Mouse (Mus musculus) induced T-regulatory cell, adult 2 months (primary cell): ENCODE data around the gene Lgals3.

Experiments used
- DNase-seq: peaks from one replicate; pipeline ENCODE4 v3.0.0-alpha.2; 2012; ENCODE audit warnings: low read depth

Gene Lgals3

GRCm38 (mm10) chr14:47370790-47371189 lies 3.2 kb downstream of the Lgals3 start:
- DNase-seq = no peak

GRCm38 (mm10) chr14:47371689-47372088 lies 4.1 kb downstream of the Lgals3 start:
- DNase-seq = no peak

- peak; percentile 64 for DNase-seq
These were observed 6.5 kb downstream of the Lgals3 start for GRCm38 (mm10) chr14:47373728-47374678.

- DNase-seq = no peak
These were observed 9.0 kb downstream of the Lgals3 start for GRCm38 (mm10) chr14:47376526-47376925.

GRCm38 (mm10) chr14:47378336-47378735 lies 10.8 kb downstream of the Lgals3 start:
- DNase-seq = no peak

- no peak for DNase-seq
These were observed 16.4 kb downstream of the Lgals3 start for GRCm38 (mm10) chr14:47383911-47384310.

GRCm38 (mm10) chr14:47384653-47385052 lies 17.1 kb downstream of the Lgals3 start:
- DNase-seq = no peak

- DNase-seq = no peak
These were observed 18.6 kb downstream of the Lgals3 start for GRCm38 (mm10) chr14:47386125-47386524.

GRCm38 (mm10) chr14:47393354-47394094 lies 26.0 kb downstream of the Lgals3 start:
- no peak for DNase-seq

- DNase-seq = peak; percentile 21
These were observed 27.5 kb downstream of the Lgals3 start for GRCm38 (mm10) chr14:47395007-47395406.

- peak; percentile 79 for DNase-seq
These were observed 28.0 kb downstream of the Lgals3 start for GRCm38 (mm10) chr14:47395462-47396026.

- peak; percentile 87 for DNase-seq
These were observed 28.7 kb downstream of the Lgals3 start for GRCm38 (mm10) chr14:47396165-47396652.

GRCm38 (mm10) chr14:47402735-47403134 lies 35.2 kb downstream of the Lgals3 start:
- DNase-seq = no peak

- DNase-seq = no peak
These were observed 38.4 kb downstream of the Lgals3 start for GRCm38 (mm10) chr14:47406000-47406399.

GRCm38 (mm10) chr14:47417346-47417745 lies 49.8 kb downstream of the Lgals3 start:
- peak; percentile 17 for DNase-seq

- peak; percentile 98 for DNase-seq
These were observed 50.5 kb downstream of the Lgals3 start, which contains the start of gene Dlgap5 for GRCm38 (mm10) chr14:47417775-47418665. Gene Dlgap5 (minus strand): TSS chr14:47418407.

- no peak for DNase-seq
These were observed 51.1 kb downstream of the Lgals3 start for GRCm38 (mm10) chr14:47418666-47418991.

- DNase-seq = peak; percentile 16
These were observed 51.6 kb downstream of the Lgals3 start for GRCm38 (mm10) chr14:47419034-47419625.

- no peak for DNase-seq
These were observed 52.2 kb downstream of the Lgals3 start for GRCm38 (mm10) chr14:47419723-47420276.

- no peak for DNase-seq
These were observed 54.1 kb downstream of the Lgals3 start for GRCm38 (mm10) chr14:47421606-47422005.

- no peak for DNase-seq
These were observed 54.9 kb downstream of the Lgals3 start for GRCm38 (mm10) chr14:47422466-47422865.
